In genomic region chr14:119452797-119453196, GRCm38 (mm10) we compare ENCODE assay signal across 26 mouse cellular contexts.
"Had no signal": no experiment of that assay in that cellular context is flagged by ENCODE, and none has a peak within 500 bp of the region (broad histone marks: within the 10 kb centered on the region; RNA-seq: fewer than 3 reads in every experiment).

No protein-coding gene starts in this region.

- H3K36me3 ChIP-seq: heart, embryonic 13.5 days; heart, embryonic 15.5 days; hindbrain, embryonic 13.5 days; hindbrain, embryonic 15.5 days; limb, embryonic 10.5 days; limb, embryonic 12.5 days; liver, embryonic 13.5 days; liver, embryonic 15.5 days had no signal

- H3K27ac ChIP-seq: heart, adult 2 months; heart, embryonic 13.5 days; heart, embryonic 15.5 days; hindbrain, embryonic 13.5 days; hindbrain, embryonic 15.5 days; hindbrain, postnatal 0 days; layer of hippocampus, adult 2 months; left cerebral cortex, adult 2 months; limb, embryonic 10.5 days; limb, embryonic 12.5 days; liver, embryonic 13.5 days; liver, embryonic 15.5 days had no signal

- H3K4me3 ChIP-seq: heart, adult 2 months; heart, embryonic 13.5 days; heart, embryonic 15.5 days; hindbrain, embryonic 13.5 days; hindbrain, embryonic 15.5 days; layer of hippocampus, adult 2 months; left cerebral cortex, adult 2 months; limb, embryonic 10.5 days; limb, embryonic 12.5 days; liver, embryonic 13.5 days; liver, embryonic 15.5 days had no signal

- H3K4me1 ChIP-seq: heart, embryonic 13.5 days; heart, embryonic 15.5 days; hindbrain, embryonic 13.5 days; hindbrain, embryonic 15.5 days; limb, embryonic 10.5 days; limb, embryonic 12.5 days; liver, embryonic 13.5 days; liver, embryonic 15.5 days had no signal

- H3K9me3 ChIP-seq: heart, embryonic 13.5 days; heart, embryonic 15.5 days; hindbrain, embryonic 13.5 days; hindbrain, embryonic 15.5 days; limb, embryonic 10.5 days; limb, embryonic 12.5 days; liver, embryonic 13.5 days; liver, embryonic 15.5 days had no signal

- ATAC-seq: hindbrain, postnatal 0 days; intestine, embryonic 16.5 days had no signal

- DNase-seq: gastrocnemius, postnatal 14 days; gastrocnemius, postnatal 36 days; heart, adult 11 months; heart, adult 2 months; heart, postnatal 14 days; heart, postnatal 36 days; kidney, adult 11 months; kidney, adult 8-10 months; kidney, postnatal 10 days; kidney, postnatal 25 days; kidney, postnatal 4 days; liver; liver, embryonic 13.5 days had no signal

- H3K4me2 ChIP-seq: heart, embryonic 11.5 days; heart, embryonic 13.5 days; heart, embryonic 15.5 days; hindbrain, embryonic 13.5 days; hindbrain, embryonic 15.5 days; limb, embryonic 12.5 days; liver, embryonic 11.5 days; liver, embryonic 13.5 days; liver, embryonic 15.5 days had no signal

- H3K27me3 ChIP-seq: heart, embryonic 13.5 days; heart, embryonic 15.5 days; hindbrain, embryonic 13.5 days; hindbrain, embryonic 15.5 days; limb, embryonic 12.5 days; liver, embryonic 13.5 days; liver, embryonic 15.5 days had no signal

- H3K9ac ChIP-seq: heart, embryonic 13.5 days; heart, embryonic 15.5 days; hindbrain, embryonic 13.5 days; hindbrain, embryonic 15.5 days; limb, embryonic 12.5 days; liver, embryonic 13.5 days; liver, embryonic 15.5 days had no signal
